Mouse (Mus musculus) gastrocnemius, postnatal 36 days (tissue): Measurements from ENCODE around the gene Il34. TPM values are rescaled to one million over a fixed set of nuclear protein-coding genes. Genes with fewer than 3 reads are reported as not detected.
A peak's percentile ranks its signal among the peaks of the same experiment; 100 is the strongest.

Source experiments
- DNase-seq, 2 experiments: peaks; one replicate each; pipeline ENCODE4 v3.0.0; 2022
- intact Hi-C: fragments of 180-260 bp; cut with DNase I; formaldehyde crosslinking; loops from one replicate; pipeline ENCODE4 v1.15.1; 2025
- long read RNA-seq, 2 experiments: library from polyadenylated mRNA; stranded (forward); transcript quantifications; one replicate each; pipeline ENCODE4 v2.0.0; 2021
- total RNA-seq, 2 experiments: library from RNA; stranded (reverse); gene quantifications; 2 replicates each; pipeline ENCODE4 v1.2.3; 2021

The Il34 gene
- 1 to 10 TPM; 4.8 TPM for total RNA-seq
- long read RNA-seq, experiment 1, partial matches to known transcripts = 0 of 8 reads
- long read RNA-seq, experiment 1, other reads (novel, unspliced or antisense) = 8 of 8 reads
- long read RNA-seq, experiment 2, partial matches to known transcripts = 0 of 6 reads
- long read RNA-seq, experiment 2, other reads (novel, unspliced or antisense) = 4 of 6 reads

- intact Hi-C loops = no loop called here
These were observed at the start of gene Il34 for GRCm38 (mm10) chr8:110805669-110806068. Gene Il34 (minus strand): TSS chr8:110805924.

GRCm38 (mm10) chr8:110851186-110851585 is 45.5 kb upstream of the Il34 start:
- intact Hi-C loops = no loop called here
- no peak for DNase-seq

More at GRCm38 (mm10) chr8:110805669-110806068, at the start of gene Il34:
- DNase-seq = no peak

GRCm38 (mm10) chr8:110847645-110848495 is 42.1 kb upstream of the Il34 start:
- intact Hi-C loops = no loop called here
- no peak for DNase-seq

- DNase-seq = no peak
- intact Hi-C loops = no loop called here
These were observed 41.4 kb upstream of the Il34 start for GRCm38 (mm10) chr8:110847171-110847549.

- DNase-seq = peak; percentile 80
- intact Hi-C loops = no loop called here
These were observed 40.9 kb upstream of the Il34 start, which contains the start of the genes Cog4 and Sf3b3 for GRCm38 (mm10) chr8:110846405-110847170. Gene Cog4 (plus strand): TSS chr8:110846600. Gene Sf3b3 (minus strand): TSS chr8:110846787.

- intact Hi-C loops = no loop called here
- DNase-seq = no peak
These were observed 40.2 kb upstream of the Il34 start for GRCm38 (mm10) chr8:110845821-110846404.

- intact Hi-C loops = loop anchor here (5.0 kb wide), 2 partner anchors 98 to 203 kb away; no protein-coding TSS in a partner anchor
- DNase-seq = no peak
These were observed 39.2 kb upstream of the Il34 start for GRCm38 (mm10) chr8:110844941-110845340.

GRCm38 (mm10) chr8:110843207-110843606 is 37.5 kb upstream of the Il34 start:
- intact Hi-C loops = loop anchor here (5.0 kb wide), 2 partner anchors 96 to 201 kb away; no protein-coding TSS in a partner anchor
- no peak for DNase-seq

- DNase-seq = no peak
- intact Hi-C loops = loop anchor here (5.0 kb wide), 2 partner anchors 95 to 200 kb away; no protein-coding TSS in a partner anchor
These were observed 36.4 kb upstream of the Il34 start for GRCm38 (mm10) chr8:110842012-110842574.

GRCm38 (mm10) chr8:110831956-110832355 is 26.2 kb upstream of the Il34 start:
- intact Hi-C loops = no loop called here

GRCm38 (mm10) chr8:110828511-110828910 is 22.8 kb upstream of the Il34 start:
- DNase-seq = no peak
- intact Hi-C loops = no loop called here

More at GRCm38 (mm10) chr8:110831956-110832355, 26.2 kb upstream of the Il34 start:
- DNase-seq = no peak

GRCm38 (mm10) chr8:110824861-110825260 is 19.1 kb upstream of the Il34 start:
- no peak for DNase-seq
- intact Hi-C loops = no loop called here

- intact Hi-C loops = no loop called here
- DNase-seq = no peak
These were observed 16.2 kb upstream of the Il34 start for GRCm38 (mm10) chr8:110821960-110822359.

GRCm38 (mm10) chr8:110820257-110820656 is 14.5 kb upstream of the Il34 start:
- DNase-seq = no peak
- intact Hi-C loops = no loop called here

GRCm38 (mm10) chr8:110818593-110818992 is 12.9 kb upstream of the Il34 start:
- intact Hi-C loops = no loop called here
- no peak for DNase-seq

- no peak for DNase-seq
- intact Hi-C loops = no loop called here
These were observed 11.3 kb upstream of the Il34 start for GRCm38 (mm10) chr8:110816990-110817389.

GRCm38 (mm10) chr8:110815308-110815707 is 9.6 kb upstream of the Il34 start:
- DNase-seq = no peak
- intact Hi-C loops = no loop called here

- no peak for DNase-seq
- intact Hi-C loops = no loop called here
These were observed 7.5 kb upstream of the Il34 start for GRCm38 (mm10) chr8:110813081-110813812.

- intact Hi-C loops = no loop called here
- DNase-seq = no peak
These were observed 6.8 kb upstream of the Il34 start for GRCm38 (mm10) chr8:110812349-110813080.
